Mouse (Mus musculus): ENCODE data around the gene Dennd1b. TPM values are rescaled to one million over a fixed set of nuclear protein-coding genes. Genes with fewer than 3 reads are reported as not detected.

Gene Dennd1b
- total RNA-seq, 2 experiments from 2014 or later, result 25.4 to 25.7 TPM

DNA sequence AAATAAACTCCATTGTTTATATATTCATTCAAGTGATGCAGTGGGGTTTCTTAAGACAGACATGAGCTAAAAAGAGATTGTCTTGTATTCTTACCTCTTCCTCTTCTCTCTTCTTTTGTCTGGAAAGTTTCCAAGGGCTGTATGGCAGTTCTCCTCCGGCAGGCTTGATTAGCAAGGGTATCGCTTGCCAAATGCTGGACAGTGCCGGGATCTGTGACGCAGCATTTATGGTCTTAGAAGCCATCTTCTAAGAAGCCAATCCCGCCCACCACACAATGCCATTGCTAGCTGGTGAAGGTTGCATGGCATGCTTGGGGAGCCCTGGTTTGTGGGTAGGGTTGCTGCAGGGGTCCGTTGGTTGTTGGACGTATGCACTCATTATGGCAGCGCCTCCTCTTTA is 115.8 kb downstream of the Dennd1b start:
- DNase-seq (ENCODE audit: low spot score in 2 of 2), result no peak

DNA sequence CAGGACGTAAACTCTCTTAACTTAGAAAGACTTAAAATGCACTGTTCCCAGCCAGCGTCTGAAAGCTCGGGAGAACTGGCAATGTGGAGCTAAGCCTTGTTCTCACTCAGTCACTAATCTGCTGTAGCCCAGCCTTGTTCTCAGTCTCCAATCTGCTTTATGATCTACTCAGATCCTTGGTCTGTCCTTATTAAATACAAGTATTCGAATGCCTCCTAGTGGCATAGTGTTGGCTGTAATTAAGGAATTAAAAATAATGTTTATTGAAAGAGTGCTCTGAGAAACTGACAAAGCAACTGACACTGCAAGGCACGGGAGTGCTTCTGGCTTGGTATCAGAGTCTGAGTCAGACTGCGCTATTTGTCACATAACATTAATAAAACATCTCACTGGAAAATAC is 116.3 kb downstream of the Dennd1b start:
- DNase-seq (ENCODE audit: low spot score in 2 of 2), result peak in 1 of 2 experiments; percentile 59

DNA sequence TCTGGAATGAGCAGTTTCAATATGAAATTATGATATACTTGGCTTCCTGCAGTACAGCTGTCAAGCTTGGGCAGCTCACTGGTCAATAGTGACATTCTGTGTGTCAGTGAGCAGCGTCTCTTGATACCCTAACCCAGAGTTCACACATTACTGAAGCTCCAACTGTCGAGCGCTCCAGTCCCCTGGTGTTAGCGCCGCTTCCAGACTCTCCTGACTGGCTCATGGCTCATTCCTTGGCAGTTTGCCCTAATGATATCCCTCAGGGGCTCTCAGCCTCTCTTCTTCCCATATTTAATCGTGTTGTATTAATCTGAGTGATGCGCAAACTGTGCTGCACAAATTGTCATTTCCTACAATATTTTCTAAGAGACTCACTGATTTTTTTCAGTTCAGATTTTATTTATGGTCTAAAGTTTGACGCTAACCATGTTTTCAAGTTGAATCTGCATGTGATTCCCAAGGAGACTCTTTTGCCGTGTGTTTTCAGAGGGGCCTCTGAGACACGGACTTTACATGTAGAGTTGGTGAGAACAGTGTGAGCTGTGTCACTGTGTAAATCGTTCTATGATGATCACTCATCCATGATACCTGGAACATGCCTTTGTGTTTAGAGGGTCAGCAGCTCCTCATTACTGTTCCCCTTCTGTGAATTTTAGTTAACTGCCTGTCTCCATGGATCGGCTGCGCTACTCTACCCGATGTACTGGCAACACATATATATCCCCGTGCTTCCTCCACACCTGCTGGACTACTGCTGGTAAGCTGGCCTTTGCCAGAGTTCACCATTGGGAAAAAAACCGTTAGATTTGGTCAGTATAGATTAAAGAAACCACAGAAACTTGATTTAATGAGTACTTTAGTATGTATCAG is 117.5 kb downstream of the Dennd1b start:
- peak; percentile 24 to 58 for DNase-seq (ENCODE audit: low spot score in 2 of 2)

DNA sequence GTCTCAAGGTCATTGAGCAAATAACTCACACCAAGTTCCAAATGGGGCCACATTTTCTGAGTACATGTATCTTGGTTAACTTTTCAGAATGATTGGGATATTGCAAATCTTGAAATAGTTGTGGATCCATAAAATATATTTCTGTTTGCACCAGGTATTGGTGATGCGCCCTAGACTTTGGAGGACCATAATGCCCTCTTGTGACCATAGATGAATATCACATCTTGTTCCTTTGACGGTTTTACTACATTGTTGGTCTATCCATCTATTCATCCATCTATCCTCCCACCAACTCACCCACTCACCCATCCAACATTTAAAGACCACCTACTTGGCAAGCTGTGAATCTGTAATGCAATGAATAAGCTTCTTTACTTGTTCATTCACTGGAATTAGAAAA is 120.1 kb downstream of the Dennd1b start:
- DNase-seq (ENCODE audit: low spot score in 2 of 2), result peak in 1 of 2 experiments; percentile 31

DNA sequence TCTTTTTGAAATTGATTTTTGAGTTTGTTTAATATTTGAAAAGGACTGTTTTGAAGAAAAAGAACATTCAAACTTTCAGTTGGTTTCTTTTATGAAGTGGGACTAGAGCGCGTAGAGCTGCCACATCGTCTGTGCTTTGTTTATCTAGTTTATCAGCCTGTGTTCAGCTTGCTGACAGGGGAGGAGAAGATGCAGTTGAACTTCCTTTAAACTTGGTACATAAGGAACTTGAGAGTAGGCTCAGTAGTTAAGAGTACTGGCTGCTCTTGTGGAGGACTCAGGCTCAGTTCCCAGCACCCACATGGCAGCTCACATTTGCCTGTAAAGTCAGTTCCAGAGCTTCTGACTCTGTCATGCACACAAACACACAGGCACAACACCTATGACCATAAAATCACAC is 124.3 kb downstream of the Dennd1b start:
- DNase-seq (ENCODE audit: low spot score in 2 of 2), result no peak

DNA sequence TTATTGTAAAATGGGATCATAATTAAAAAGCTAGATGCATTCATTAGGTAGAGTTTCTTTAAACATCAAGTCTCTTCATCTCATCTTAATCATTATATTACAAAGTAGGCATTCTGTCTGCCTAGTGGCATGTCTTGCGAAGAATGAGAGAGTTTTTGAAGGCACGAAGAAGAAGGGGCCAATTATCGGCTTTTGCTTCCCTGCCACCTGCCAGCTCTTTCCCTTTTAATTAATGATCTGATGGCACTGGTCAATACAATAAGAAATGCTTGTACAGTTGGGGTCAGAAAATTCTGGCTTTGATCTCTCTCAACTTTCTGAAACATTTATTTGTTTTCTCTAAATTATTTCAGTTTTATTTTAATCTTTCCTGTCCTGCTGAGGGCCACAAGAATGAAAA is 127.5 kb downstream of the Dennd1b start:
- DNase-seq (ENCODE audit: low spot score in 2 of 2), result no peak

DNA sequence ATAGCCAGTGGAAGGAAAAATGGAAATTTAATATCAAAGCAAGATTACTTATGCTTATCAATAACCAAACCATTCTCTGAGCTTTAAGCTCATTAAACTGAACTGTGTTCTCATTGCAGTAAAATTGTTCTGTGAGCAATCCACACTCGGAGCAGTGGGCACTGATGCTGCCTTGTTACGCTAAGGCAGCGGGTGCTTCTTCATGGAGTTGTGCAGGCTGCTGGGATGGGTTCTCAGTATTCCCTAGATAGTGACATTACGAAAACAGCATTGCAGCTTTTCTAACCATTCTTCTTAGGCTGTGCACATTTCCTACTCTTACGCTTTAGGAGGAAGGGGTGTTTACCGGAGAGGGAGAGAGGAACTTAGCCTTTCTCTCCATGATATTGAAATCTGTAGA is 128.5 kb downstream of the Dennd1b start:
- no peak for DNase-seq (ENCODE audit: low spot score in 2 of 2)

DNA sequence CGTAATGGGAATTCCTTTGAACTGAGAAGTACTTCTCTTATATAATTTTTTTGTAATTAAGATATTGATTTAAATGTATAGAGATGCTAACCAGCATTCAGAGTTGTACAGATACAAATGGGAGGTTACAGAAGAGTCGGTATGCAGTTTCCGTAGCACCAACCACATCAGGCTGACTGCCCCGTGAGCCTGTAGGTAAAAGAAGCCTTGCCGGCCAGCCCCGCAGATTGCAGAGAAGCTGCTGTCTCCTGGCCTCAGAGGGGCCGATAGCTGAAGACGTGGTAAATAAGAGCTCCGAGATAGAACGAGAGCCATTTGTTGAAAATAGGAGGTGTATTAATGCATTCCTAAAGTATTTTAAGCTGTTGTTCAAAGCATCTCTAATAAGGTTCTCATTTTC is 128.9 kb downstream of the Dennd1b start:
- DNase-seq (ENCODE audit: low spot score in 2 of 2), result no peak

DNA sequence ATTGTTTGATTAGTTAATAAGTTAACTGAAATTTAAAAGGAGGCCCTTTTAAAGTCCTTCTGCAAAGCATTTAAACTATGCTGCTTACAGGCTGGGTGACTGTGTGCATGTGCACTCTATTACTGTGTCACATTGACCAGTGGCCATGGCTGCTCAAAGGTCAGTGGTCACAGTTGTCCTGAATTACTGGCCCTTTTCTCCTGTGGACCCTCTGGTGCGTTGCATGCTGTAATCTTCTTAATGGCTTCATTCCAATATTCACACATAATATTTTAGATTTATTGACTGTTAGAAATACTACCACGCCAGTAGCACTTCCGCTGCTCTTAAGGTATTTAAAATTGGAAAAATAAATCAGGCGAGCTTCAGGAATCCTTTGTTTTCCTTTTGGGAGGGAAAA is 129.5 kb downstream of the Dennd1b start:
- DNase-seq (ENCODE audit: low spot score in 2 of 2), result no peak

DNA sequence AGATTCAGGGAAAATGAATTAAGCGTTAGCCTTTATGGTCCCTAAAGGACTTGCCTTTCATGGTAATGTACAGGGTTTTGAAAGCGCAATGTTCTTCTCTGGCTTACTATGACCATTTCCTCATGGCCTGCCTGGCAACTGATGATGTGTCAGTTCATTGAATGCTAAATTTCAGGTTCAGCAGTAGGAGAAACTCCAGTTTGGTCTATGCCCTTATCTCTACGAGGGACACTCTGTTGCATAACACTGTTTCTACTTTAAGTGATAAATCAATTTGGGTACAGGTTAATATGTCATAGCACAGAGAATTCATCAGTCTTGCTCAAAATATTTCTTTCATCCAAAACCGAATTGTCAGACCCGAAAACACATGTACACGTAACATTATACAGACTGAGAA is 133.1 kb downstream of the Dennd1b start:
- DNase-seq (ENCODE audit: low spot score in 2 of 2), result no peak

DNA sequence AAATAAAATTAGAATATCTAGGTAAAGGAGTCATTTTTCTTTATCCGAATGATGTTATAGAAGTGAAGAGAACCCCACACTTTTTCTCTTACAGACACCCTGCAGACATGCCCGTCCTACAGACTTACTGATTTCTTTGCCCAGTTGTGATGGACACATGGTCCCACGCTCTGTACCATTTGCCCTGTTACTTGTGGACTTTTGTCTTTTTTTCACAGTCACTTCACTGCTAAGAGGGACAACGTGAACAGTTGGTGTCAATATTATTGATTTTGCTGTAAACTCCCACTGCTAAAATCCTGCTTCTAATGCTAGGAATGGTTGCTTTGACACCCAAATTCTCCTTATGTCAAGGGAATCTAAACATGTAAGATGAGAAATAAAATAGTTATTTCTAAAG is 134.9 kb downstream of the Dennd1b start:
- no peak for DNase-seq (ENCODE audit: low spot score in 2 of 2)

DNA sequence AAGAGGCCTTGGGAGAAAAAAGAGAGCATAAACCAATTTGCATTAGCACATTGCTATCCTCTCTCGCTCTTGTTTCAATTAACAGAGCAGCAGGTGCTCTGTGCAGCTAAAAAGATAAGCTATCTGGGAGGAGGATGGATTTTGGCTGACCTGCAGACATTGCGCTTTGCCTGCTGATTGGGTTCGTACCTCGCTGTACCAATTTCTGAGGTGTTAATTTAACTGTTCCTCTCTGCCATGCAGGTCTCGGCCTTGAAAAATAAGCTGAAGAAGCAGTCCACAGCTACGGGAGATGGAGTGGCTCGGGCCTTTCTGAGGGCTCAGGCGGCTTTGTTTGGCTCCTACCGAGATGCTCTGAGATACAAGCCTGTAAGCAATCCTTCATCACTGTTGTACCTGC is 138.5 kb downstream of the Dennd1b start:
- DNase-seq (ENCODE audit: low spot score in 2 of 2), result no peak

DNA sequence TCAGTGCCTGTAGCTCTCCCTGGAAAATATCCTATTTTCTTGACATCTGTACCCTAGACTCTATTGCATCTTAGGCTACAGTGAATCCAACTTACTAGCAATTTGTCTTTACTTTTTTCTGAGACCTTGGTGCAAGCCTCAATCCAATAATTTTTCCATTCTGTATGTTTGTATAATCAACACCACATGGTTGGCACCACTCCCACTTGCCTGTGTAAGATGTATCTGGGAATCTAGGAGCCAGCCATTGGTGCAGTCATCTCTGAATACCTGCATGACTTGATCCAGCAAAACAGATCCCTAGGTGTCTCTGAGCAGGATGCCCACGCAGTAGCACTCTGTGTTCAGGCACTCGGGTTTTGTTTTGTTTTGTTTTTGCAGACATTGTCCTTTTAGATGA is 145.0 kb downstream of the Dennd1b start:
- no peak for DNase-seq (ENCODE audit: low spot score in 2 of 2)

DNA sequence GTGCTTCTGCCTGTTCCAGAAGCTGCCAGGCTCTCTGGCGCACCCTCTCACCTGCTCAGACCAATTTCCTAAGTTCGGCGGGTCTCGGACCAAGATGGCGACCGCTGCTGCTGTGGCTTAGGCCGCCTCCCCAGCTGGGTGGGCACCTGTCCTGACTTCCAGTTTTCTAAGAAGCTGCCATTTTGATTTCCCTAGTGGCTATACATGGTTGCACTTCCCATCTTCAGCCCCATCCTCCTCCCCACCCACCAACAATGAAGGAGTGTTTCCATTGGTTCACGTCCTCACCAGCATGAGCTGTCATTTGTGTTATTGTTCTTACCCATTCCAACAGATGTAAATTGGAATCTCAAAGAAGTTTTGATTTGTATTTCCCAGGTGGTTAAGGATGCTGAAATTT is 159.4 kb downstream of the Dennd1b start:
- no peak for DNase-seq (ENCODE audit: low spot score in 2 of 2)

DNA sequence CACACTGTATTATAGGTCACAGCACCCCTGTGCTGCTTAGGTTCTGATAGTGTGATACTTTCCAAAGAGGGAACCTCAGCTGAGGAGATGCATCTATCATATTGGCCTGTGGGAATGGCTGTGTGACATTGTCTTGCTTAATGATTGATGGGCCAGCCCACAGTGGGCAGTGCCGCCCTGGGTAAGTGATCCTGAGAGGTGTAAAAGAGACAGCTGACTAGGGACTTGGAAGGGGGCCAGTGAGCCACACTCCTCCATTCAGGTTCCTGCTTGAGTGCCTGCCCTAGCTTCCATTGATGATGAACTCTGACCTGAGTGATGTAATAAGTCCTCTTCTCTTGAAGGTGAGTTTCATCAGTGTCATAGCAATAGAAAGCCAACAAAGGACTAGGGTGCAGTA is 176.4 kb downstream of the Dennd1b start:
- DNase-seq (ENCODE audit: low spot score in 2 of 2), result no peak

DNA sequence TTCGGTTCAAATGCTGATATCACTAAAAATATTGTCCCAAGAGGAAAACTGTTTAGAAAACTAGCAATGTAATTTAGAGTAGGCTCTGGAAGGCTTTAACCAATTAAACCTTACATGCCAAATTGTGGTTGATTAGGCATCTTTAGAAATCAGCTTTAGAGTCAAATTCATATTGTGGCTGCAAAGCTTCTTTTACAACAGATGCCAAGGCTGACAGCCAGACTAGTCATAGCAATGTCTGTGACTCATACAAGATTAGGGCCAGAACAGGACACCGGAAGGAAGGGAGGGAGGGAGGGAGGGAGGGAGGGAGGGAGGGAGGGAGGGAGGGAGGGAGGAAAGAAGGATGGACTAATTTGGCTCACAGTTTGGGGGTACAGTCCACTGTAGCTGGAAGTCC is 182.3 kb downstream of the Dennd1b start:
- DNase-seq (ENCODE audit: low spot score in 2 of 2), result no peak

DNA sequence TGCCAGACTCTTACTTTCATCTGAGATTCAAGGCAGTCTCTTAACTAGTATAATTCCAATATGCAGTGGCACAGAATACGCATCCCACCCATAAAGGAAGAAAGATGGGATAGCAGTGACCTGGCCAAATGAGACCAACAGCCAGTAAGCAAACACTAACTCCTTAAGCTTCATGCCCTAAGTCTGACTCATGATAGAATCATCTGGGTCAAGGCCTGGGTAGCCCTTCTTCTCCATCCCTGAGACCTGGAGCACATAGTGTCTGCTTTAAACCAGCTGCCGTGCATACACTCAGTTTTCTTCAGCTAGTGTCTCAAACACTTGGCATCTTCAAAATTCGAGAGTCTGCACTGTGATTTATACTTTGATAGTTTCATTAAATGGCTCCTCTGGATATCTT is 183.1 kb downstream of the Dennd1b start:
- DNase-seq (ENCODE audit: low spot score in 2 of 2), result no peak

DNA sequence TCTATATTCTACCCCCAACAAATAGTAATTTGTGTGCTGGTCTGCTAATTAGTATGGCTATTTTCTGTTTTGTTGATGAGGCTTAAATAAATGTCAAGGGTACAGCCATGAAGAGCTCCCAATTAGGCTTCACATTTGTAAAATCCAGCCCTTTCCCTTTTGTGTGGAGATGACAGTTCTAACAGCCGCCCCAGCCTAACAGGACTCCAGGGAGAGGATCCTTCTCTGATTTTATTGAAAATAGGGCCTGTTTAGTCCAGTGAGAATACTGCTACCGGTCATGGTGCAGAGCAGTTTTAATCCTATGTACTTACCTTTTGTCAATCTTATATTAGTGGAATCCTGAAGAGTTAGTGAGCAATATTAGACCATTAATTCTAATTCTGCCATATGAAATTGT is 189.8 kb downstream of the Dennd1b start:
- DNase-seq (ENCODE audit: low spot score in 2 of 2), result no peak

DNA sequence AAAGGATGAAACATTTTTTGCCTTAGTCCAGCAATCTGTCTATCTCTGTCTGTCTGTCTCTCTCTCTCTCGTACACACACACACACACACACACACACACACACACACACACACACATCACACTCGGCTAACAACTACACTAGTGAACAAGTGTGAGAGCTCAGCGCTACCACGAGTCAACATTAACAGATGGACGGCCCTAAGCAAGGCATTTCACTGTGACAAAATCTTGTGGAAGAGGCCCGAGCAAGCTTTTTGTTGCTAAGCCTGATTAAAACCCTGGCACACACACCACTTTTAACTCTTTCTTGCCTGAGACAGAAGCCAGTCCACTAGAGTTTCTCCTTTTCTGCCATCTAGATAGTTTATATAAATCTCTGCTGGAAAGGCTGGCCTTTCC is 190.3 kb downstream of the Dennd1b start:
- no peak for DNase-seq (ENCODE audit: low spot score in 2 of 2)

DNA sequence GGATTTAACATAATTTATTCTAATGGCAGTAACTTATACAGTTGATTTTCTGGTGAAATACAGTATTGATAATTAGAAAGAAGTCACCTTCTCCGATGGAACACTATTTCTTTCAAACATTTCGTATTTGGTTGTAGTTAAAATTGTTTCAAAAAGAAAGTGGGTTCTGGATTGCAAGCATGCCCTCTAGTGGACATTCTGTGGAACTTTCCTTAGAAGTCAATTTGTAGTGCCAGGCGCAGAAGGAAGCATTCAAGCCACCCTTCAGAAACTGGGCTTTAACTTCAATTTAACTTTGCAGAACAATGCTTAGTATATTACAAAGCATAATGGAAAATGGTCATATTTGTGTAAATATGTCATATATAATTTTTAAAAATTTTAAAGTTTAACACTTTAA is 193.2 kb downstream of the Dennd1b start:
- DNase-seq (ENCODE audit: low spot score in 2 of 2), result peak in 1 of 2 experiments; percentile 64

DNA sequence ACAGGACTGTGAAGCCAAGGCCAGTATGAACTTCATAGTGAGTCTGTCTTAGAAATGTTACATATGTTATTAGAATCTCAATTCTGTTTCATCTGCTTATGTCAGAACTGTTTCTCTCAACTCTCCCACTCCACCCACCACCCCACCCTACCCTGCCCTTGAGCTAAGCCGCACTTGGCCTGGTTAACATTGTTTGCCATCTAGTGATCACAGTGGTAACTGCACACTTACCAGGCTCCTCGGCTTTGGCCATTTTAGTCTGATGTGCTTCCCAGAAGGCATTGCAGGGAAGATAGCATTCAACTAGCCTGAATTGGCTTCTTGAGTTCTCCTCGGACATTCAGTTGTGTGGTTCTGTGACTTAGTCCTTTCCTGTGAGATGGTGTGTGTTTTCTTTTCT is 198.4 kb downstream of the Dennd1b start:
- DNase-seq (ENCODE audit: low spot score in 2 of 2), result no peak

DNA sequence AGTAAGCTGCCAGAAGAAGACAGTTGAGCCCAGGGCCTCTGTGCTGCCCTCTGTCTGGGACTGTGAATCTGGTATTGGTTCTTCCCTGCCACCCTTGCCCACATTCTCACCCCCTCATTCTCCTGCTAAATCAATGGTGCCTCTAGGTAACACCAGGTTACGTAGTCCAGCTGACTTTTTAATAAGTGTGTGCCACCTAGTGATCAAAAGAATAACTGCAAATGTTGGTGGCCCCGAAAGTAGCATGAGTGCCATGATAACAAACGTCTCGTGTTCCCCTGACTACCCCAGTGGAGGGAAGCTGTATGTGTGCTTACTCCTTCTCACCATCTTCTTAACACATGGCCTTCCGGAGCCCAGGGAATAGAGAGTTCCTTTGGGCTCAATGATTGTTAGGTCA is 199.6 kb downstream of the Dennd1b start:
- DNase-seq (ENCODE audit: low spot score in 2 of 2), result peak in 1 of 2 experiments; percentile 26

Data from layer of hippocampus, postnatal 14 days (tissue).